Mouse (Mus musculus) forebrain, embryonic 16.5 days (tissue): ENCODE data around the gene Mchr1. TPM values are rescaled to one million over a fixed set of nuclear protein-coding genes. Genes with fewer than 3 reads are reported as not detected.

Experiments used
- ATAC-seq: fragments of 200-750 bp; cut with Nextera tagmentation; 2 replicates; pipeline ENCODE4 v1.8.0; 2017; ENCODE audit warnings: mild to moderate bottlenecking, moderate library complexity
- H3K27ac ChIP-seq: fragments of 300-500 bp; sonication (generic); 2 replicates; pipeline ENCODE4 v1.5.1; 2014; ENCODE audit warnings: low read length, control low read depth
- H3K27me3 ChIP-seq: fragments of 300-500 bp; sonication (generic); replicated peaks from 2 replicates; pipeline ENCODE4 v1.6.1; 2014; ENCODE audit warnings: low read length; ENCODE audit not compliant: control insufficient read depth, insufficient read depth
- H3K36me3 ChIP-seq: fragments of 300-500 bp; sonication (generic); 2 replicates; pipeline ENCODE4 v1.6.1; 2014; ENCODE audit not compliant: control insufficient read depth, insufficient read depth
- H3K4me1 ChIP-seq: fragments of 300-500 bp; sonication (generic); replicated peaks from 2 replicates; pipeline ENCODE4 v1.6.1; 2014; ENCODE audit warnings: low read length; ENCODE audit not compliant: control insufficient read depth, insufficient read depth
- H3K4me2 ChIP-seq: fragments of 300-500 bp; sonication (generic); 2 replicates; pipeline ENCODE4 v1.6.1; 2014; ENCODE audit warnings: mild to moderate bottlenecking, low read length, control low read depth
- H3K4me3 ChIP-seq: fragments of 300-500 bp; sonication (generic); replicated peaks from 2 replicates; pipeline ENCODE4 v1.5.1; 2014; ENCODE audit warnings: mild to moderate bottlenecking, low read length, control low read depth
- H3K9ac ChIP-seq: fragments of 300-500 bp; sonication (generic); replicated peaks from 2 replicates; pipeline ENCODE4 v1.6.1; 2014; ENCODE audit warnings: low read depth, low read length, control low read depth
- H3K9me3 ChIP-seq: fragments of 300-500 bp; sonication (generic); 2 replicates; pipeline ENCODE4 v1.6.1; 2016; ENCODE audit warnings: low read length; ENCODE audit not compliant: control insufficient read depth
- WGBS: fragments of 180-500 bp; shearing (Covaris S2); extraction: QIAGEN DNeasy Blood & Tissue Kit; methylation state at CpG from one replicate; pipeline ENCODE4 v1.1.7; 2014; 5-methylcytosine and 5-hydroxymethylcytosine counted together
- polyA plus RNA-seq: library from polyadenylated mRNA; unstranded; fragments of >200 nt; fragmentation: Nextera tagmentation; extraction: Ambion mirVana; gene quantifications from 2 replicates; pipeline ENCODE4 v1.2.1, GENCODE M21; 2015

Mchr1 gene
- polyA plus RNA-seq, 1 experiment from 2014 or later: 2.3 TPM

GRCm38 (mm10) chr15:81239261-81239660 is 4.0 kb downstream of the Mchr1 start:
- Histone ChIP-seq H3K4me2 (no peak overlapping the region), H3K27me3 (no peaks in the 10 kb centered on the region), H3K27ac (no peak overlapping the region), H3K9ac (no peak overlapping the region), H3K9me3 (no peaks in the 10 kb centered on the region), H3K36me3 (no peaks in the 10 kb centered on the region), H3K4me3 (no peak overlapping the region), H3K4me1 (peaks cover 13% of the 10 kb centered on the region)
- no peak for ATAC-seq
- 24% methylated on average over 7 of the region's 7 CpGs for WGBS

GRCm38 (mm10) chr15:81239794-81240343 is 4.6 kb downstream of the Mchr1 start:
- Histone ChIP-seq H3K27ac (no peak overlapping the region), H3K9me3 (no peaks in the 10 kb centered on the region), H3K9ac (no peak overlapping the region), H3K4me3 (no peak overlapping the region), H3K4me1 (peaks cover 13% of the 10 kb centered on the region), H3K4me2 (no peak overlapping the region), H3K27me3 (no peaks in the 10 kb centered on the region), H3K36me3 (no peaks in the 10 kb centered on the region)
- ATAC-seq: no peak
- 59% methylated on average over 13 of the region's 13 CpGs for WGBS

DNA sequence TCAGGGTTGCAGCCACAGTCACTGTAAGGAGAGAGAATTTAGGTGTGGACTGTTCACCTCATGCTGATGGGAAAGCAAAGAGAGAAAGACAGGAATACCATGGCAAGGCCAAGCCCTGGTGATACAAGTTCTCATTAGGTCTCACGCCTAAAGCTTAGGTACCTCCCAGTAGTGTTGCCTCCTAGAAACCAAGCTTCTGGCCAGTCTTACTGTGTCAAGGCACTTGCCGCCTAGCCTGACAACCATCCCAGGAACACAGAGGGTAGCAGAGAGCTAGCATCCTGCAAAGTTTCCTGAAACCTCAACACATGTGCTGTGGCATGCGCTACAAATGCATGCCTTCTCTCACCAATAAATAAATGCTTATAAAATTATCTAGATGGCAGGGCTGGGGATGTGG is 11.6 kb downstream of the Mchr1 start:
- WGBS: 95% methylated on average over 3 of the region's 3 CpGs
- Histone ChIP-seq H3K27ac (no peak overlapping the region), H3K9me3 (peaks cover 2% of the 10 kb centered on the region; the same call in 1 of the 2 replicates), H3K4me1 (0 out of 2 replicates have a peak, but pooled peaks cover 7% of the 10 kb centered on the region), H3K27me3 (no peaks in the 10 kb centered on the region), H3K36me3 (no peaks in the 10 kb centered on the region), H3K4me2 (no peak overlapping the region), H3K4me3 (no peak overlapping the region), H3K9ac (no peak overlapping the region)
- ATAC-seq: no peak

GRCm38 (mm10) chr15:81247583-81248340 is 12.5 kb downstream of the Mchr1 start:
- Histone ChIP-seq H3K9ac (no peak overlapping the region), H3K4me1 (0 out of 2 replicates have a peak, but pooled peaks cover 7% of the 10 kb centered on the region), H3K27ac (no peak overlapping the region), H3K36me3 (no peaks in the 10 kb centered on the region), H3K9me3 (peaks cover 2% of the 10 kb centered on the region; the same call in 1 of the 2 replicates), H3K4me3 (no peak overlapping the region), H3K27me3 (no peaks in the 10 kb centered on the region), H3K4me2 (no peak overlapping the region)
- ATAC-seq: no peak
- WGBS: 52% methylated on average over 13 of the region's 13 CpGs

GRCm38 (mm10) chr15:81248341-81248679 is 13.0 kb downstream of the Mchr1 start:
- Histone ChIP-seq H3K9ac (no peak overlapping the region), H3K27me3 (no peaks in the 10 kb centered on the region), H3K4me1 (0 out of 2 replicates have a peak, but pooled peaks cover 7% of the 10 kb centered on the region), H3K4me3 (no peak overlapping the region), H3K4me2 (no peak overlapping the region), H3K36me3 (no peaks in the 10 kb centered on the region), H3K9me3 (peaks cover 2% of the 10 kb centered on the region; the same call in 1 of the 2 replicates), H3K27ac (no peak overlapping the region)
- WGBS: 83% methylated on average over 4 of the region's 4 CpGs
- no peak for ATAC-seq

DNA sequence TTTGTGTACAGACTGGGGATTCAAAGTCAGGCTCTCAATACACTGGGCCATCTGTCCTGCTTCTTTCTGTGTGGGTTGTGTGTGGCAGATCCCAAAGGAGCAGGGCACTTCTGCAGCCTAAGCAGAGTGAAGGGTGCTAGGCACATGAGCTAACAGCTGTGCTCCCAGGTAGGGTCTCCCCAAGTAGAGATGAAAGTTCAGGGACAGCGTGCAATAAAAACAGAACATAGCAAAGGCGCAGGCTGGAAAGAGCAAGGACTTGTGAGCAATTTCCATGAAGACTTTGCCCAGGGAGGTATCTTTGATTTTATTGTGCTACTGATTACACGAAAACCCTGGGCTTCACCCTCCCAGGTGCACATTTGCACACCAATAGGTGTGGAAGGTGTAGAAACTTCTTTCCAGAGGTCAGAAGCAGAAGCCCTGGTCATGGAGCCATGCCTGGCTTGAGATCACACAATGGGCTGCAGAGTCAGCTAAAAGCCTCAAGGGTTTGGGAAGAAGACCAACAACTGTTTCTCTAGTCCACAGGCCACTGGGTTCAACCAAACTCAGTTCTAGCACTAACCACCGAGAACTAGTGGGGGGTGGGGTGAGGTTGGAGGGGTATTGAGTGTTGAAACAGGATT is 13.8 kb downstream of the Mchr1 start:
- WGBS: 86% methylated on average over 4 of the region's 4 CpGs
- ATAC-seq: no peak

DNA sequence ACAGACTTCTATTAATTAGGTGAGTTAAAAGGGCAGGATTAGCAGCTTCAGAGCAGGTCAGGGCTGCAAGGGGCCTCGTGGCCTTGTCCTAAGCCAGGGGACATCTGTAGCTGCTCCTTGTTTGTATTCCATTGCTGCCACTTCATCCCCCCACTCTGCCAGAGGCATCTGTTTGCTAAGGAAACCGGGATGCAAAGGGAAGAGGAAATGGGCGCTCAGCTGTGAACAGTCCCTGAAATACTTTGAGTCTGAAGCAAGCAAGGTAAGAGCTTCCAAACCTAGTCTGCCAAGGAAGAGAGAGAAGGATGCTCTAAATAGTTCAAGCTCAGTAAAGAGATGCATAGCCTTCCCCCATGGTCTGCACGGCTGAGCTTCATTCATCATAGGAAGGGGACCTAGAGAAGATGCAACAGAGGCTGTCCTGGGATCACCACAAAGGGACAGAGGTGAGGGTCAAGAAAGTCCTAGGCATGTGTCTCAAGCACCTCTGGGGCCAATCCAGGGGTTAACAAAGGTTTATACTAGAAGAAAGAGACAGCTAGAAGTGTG is 17.4 kb downstream of the Mchr1 start:
- no peak for ATAC-seq
- Histone ChIP-seq H3K4me1 (peaks cover 8% of the 10 kb centered on the region; the same call in 1 of the 2 replicates), H3K4me3 (no peak overlapping the region), H3K27ac (no peak overlapping the region), H3K9me3 (peaks cover 2% of the 10 kb centered on the region; the same call in 1 of the 2 replicates), H3K27me3 (no peaks in the 10 kb centered on the region), H3K4me2 (no peak overlapping the region), H3K36me3 (no peaks in the 10 kb centered on the region), H3K9ac (no peak overlapping the region)
- WGBS: 51% methylated on average over 4 of the region's 4 CpGs

More for the DNA sequence above, 13.8 kb downstream of the Mchr1 start:
- Histone ChIP-seq H3K27me3 (no peaks in the 10 kb centered on the region), H3K4me1 (0 out of 2 replicates have a peak, but pooled peaks cover 7% of the 10 kb centered on the region), H3K27ac (no peak overlapping the region), H3K4me2 (no peak overlapping the region), H3K9me3 (peaks cover 2% of the 10 kb centered on the region; the same call in 1 of the 2 replicates), H3K9ac (no peak overlapping the region), H3K4me3 (no peak overlapping the region), H3K36me3 (no peaks in the 10 kb centered on the region)

- H3K4me2 ChIP-seq: no peak overlapping the region
- no peak overlapping the region for H3K4me3 ChIP-seq
- WGBS: 75% methylated on average over 2 of the region's 2 CpGs
- no peak overlapping the region for H3K27ac ChIP-seq
- H3K4me1 ChIP-seq: peaks cover 7% of the 10 kb centered on the region; the same call in 1 of the 2 replicates
- no peaks in the 10 kb centered on the region for H3K36me3 ChIP-seq
- H3K27me3 ChIP-seq: no peaks in the 10 kb centered on the region
- H3K9me3 ChIP-seq: peaks cover 2% of the 10 kb centered on the region; the same call in 1 of the 2 replicates
- ATAC-seq: no peak
- no peak overlapping the region for H3K9ac ChIP-seq
These were observed 18.3 kb downstream of the Mchr1 start for GRCm38 (mm10) chr15:81253585-81253984.

DNA sequence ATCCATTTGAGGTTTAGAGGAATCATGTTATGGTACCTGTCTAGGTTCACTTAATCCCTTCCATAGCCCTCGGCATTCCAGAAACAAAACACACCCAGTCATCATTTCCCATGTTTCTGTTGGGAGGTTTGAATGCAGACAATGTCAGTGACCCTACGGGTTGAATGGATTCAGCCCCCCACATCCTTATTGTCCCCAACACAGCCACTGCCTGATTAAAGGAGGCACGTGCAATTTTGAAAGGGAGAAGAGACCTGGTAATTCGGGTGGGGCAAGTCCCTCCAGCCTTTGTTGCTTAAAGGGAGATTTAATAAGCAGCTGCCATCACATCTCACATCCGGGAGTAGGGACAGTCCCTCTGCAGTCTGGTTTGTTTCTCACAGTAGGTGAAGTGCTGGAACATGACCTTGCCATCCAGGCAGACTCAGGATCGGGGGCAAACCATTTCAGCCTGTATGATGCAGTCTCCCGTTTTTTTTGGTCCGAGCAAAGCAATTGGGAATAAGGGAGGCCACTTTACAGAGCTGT is 18.9 kb downstream of the Mchr1 start:
- H3K9ac ChIP-seq: no peak overlapping the region
- no peaks in the 10 kb centered on the region for H3K36me3 ChIP-seq
- H3K4me3 ChIP-seq: no peak overlapping the region
- H3K4me1 ChIP-seq: peaks cover 7% of the 10 kb centered on the region; the same call in 1 of the 2 replicates
- no peaks in the 10 kb centered on the region for H3K27me3 ChIP-seq
- no peak overlapping the region for H3K4me2 ChIP-seq
- H3K27ac ChIP-seq: no peak overlapping the region
- WGBS: 49% methylated on average over 8 of the region's 8 CpGs
- H3K9me3 ChIP-seq: peaks cover 2% of the 10 kb centered on the region; the same call in 1 of the 2 replicates
- no peak for ATAC-seq
